Mouse (Mus musculus) right cerebral cortex, postnatal 25 days (tissue): ENCODE data around the gene Cyth4.

Experiments used
- DNase-seq: peaks from one replicate; pipeline ENCODE4 v3.0.0; 2022

The Cyth4 gene

DNA sequence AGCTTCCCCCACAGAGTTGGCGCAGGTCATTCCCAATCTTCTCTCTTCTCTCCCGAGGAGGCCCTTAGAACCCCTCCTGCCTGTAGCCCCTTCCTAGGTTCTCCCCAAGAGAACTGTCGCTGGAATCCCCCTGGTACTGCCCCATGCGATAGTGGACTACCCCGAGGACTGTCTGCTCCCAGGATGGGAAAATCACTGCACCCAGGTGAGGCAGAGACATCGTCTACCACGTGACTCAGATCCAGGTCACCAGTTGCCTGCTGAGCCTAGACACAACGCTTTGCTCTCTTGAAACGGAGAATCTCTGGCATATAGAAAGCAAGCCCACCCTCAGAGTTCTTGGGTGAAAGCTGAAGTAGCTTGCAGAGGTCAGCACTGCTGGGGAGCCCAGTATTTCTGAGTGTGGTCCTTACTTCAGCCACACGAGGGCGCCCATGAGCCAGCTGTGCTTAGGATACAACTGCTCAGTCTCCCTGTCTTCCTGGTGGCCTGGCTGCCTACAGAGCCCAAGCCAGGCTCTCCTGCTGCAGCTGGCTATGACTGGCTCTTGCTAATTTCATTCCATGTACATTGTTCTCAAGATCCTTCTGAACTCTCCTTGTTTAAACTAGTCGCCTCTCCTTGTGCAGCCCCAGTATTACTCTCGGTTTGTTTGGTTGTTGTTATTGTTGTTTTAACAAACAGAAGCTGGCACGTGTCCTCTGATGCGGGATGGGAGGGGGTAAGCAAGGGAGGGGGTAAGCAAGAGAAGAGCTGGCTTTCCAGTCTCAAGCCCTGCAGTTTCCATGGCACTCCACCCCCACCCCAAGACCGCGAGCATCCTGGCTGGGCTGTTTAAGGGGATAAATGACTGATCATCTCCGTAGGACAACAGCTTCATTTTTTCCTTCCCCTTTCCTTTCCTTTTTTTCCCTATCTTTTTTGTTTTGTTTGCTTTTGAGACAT lies 9.5 kb upstream of the Cyth4 start:
- peak; percentile 84 for DNase-seq

DNA sequence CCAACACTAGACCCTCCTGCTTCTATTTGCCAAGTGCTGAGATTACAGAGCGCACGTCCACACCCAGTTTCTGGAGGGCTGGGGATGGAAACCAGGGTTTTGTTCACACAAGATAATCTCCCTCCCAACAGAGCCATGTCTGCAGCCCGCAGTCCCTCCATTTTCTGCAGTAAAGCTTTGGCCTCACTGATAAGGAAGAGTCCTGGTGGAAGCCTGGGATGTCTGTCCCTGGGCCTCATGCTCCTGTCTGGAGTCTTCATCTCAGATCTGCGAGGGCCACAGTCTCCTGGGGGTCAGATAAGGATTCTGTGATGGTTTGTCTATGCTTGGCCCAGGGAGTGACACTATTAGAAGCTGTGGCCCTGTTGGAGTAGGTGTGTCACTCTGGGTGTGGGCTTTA lies 8.8 kb upstream of the Cyth4 start:
- DNase-seq: no peak

GRCm38 (mm10) chr15:78588900-78589299 lies 7.9 kb upstream of the Cyth4 start:
- no peak for DNase-seq

DNA sequence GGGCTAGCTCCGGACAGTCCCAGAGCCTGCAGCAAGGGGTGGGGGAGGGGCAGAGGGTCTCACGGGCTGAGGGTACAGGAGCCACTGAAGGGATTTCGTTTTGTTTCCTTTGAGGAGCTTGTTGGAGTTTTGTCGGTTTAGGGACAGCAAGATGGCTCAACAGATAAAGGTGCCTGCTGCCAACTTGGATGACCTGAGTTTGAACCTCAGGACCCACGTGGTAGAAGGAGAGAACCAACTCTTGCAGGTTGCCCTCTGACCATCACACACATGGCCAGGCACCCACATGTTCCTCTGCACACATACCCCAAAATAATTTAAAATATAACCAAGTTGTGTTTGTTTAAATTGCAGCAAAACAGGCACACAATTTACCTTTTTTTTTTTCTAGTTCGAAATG lies 6.9 kb upstream of the Cyth4 start:
- no peak for DNase-seq

- no peak for DNase-seq
Observed at GRCm38 (mm10) chr15:78590785-78591184, 6.1 kb upstream of the Cyth4 start.

DNA sequence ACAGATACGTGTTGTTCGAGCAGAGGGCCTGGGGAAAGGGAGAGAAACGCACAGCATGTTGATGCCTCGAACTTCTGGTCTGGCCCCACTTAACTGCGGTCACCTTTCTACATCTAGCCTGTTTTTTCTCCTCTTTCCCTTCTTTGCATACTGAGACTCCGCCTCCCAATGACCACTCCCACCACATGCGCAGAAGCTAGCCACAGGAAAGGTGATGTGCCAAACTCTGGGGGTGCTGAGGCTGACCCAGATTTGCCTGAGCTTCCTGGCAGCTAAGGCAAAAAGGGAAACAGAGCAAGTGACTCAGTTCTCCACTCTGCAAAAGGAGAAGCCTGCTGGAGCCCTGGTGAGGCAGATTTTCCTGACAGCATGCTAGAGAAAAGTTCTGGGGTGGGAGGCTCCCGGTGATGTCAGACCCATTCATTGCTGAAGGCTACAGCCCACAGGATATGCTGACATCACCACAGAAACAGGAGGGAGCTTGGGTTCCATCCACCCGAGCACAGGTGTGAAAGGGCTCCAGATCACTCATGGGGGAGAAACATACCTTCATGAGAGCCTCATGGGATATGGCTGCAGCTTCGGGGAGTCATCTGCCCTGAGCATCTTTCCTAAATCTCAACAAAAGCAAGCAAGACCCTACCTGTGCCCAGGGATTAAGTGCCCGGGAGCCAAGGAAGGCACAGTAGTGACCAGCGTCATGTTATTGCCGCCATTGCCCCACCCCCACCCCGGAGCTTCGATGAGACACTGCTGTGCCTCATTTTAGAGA lies 5.0 kb upstream of the Cyth4 start:
- DNase-seq: no peak

- no peak for DNase-seq
Observed at GRCm38 (mm10) chr15:78592452-78592968, 4.3 kb upstream of the Cyth4 start.

DNA sequence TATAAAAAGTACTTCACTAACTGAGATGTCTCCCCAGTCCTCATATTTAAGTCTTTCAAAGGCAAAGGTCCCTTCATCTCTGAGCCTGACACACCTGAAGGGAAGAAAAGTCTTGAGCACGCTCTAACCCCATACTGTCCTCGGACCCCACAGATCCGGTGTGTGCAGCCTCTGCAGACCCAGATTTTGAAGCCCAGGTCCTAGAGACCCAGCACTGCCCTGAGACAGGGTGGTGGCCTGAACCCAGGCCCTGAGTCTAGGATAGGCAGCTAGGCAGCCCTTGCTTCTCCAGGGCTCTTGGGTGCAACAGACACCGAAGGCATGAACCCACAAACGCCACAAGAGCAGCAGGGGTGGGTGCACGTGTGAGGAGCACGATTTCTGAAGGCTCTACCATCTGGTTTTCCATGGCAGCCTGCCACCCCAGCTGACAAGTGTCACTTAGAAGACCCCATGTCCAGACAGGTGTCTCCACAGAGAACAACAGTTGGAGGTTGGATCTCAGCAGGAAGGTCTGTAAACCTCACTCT lies 2.9 kb upstream of the Cyth4 start:
- no peak for DNase-seq

DNA sequence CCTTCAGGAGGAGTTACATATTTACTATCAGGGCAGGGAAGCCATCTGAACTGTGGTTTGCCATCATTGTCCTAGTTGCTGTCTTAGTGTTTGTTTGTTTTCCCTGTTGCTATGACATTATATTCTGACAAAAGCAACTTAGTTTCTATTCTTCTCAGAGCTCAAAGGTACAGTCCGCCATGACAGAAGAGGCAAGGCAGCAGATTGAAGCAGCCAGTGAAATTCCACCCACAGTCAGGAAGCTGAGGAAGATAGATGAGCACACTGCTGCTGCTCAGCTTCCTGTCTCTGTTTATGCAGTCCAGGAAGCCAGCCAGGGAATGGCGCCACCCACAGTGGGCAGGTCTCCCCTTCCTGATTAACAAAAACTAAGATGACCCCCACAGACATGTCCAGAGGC lies 2.0 kb upstream of the Cyth4 start:
- DNase-seq: no peak

GRCm38 (mm10) chr15:78595468-78595867 lies 1.4 kb upstream of the Cyth4 start:
- no peak for DNase-seq

DNA sequence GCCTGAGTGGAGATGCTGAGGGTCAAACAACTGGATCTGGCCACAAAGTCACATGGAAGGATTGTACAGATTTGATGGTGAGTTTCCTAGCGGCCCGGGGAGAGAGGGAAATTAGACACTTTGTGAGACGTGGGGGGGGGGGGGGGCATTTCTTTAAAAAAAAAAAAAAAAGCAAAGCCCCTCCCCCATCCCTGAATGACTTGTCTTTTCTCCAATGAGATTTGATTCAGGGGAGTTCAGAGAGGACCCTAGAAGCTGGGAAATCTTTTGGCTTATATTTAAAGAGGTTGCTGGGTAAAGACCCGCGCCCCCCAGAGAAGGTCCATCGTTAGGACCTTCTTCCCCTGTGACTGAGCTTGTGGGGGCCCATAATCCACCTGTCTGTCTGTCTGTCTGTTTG lies 343 bp upstream of the Cyth4 start:
- no peak for DNase-seq

GRCm38 (mm10) chr15:78597729-78598128 lies 882 bp downstream of the Cyth4 start:
- DNase-seq: no peak

DNA sequence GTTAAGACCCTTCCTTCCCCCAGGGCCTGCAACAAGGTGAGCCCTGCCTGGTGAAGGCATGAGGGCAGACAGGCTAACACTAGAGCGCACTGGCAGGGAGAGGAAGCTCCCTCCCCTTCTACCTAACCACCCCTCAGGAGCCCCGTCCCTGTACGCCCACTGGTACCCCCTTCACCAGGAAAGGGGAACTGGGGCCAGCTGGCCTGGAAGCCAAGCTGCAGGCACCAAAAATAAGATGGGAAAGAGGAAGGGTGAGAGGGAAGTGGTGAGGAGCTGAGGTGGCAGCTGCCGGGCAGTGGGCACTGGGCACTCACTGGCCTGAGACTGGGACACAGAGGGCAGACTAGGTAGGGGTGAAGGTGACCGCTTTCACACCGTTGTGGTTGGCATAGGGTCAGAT lies 2.3 kb downstream of the Cyth4 start:
- peak; percentile 25 for DNase-seq

GRCm38 (mm10) chr15:78599529-78600193 lies 2.8 kb downstream of the Cyth4 start:
- DNase-seq: no peak

GRCm38 (mm10) chr15:78601180-78601579 lies 4.3 kb downstream of the Cyth4 start:
- DNase-seq: no peak

- no peak for DNase-seq
Observed at GRCm38 (mm10) chr15:78604255-78604654, 7.4 kb downstream of the Cyth4 start.

- DNase-seq: no peak
Observed at GRCm38 (mm10) chr15:78605371-78605791, 8.5 kb downstream of the Cyth4 start.

DNA sequence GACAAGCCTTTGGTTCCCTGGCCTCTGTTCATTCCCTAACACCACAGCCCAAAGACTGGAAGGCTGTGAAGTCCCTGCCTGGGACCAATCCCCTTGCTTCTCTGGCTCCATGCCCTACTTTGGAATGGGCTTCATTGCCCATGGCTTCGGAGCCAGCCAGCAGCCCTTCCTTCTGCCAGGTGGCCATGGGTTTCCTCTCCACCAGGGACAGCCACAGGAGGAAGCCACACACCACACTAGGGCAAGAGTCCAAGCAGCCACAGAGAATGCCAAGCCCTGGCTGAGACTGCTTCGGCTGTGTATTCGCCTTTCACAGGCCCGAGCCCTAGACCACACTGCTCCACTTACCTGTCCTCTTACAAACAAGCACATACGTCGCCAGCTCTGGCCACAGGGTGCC lies 9.2 kb downstream of the Cyth4 start:
- no peak for DNase-seq

DNA sequence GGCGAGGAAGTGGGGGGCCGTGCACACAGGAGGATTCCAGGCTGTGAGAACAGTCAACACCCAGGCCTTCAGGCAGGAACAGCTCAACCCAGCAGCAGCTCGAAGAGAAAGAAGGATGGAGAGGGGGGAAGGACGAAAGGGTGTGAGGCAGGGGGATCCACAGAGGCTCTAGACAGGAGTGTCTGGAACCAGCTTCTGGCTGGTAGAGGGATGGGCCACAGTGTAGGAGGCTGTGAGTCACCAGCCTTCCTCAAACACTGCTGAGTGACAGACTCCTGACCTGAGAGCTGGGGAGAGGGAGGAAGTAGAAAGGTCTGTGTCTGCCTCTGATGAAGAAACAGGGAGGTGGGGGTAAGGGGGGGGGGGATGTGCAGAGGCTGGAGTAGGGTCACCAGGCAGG lies 10.6 kb downstream of the Cyth4 start:
- no peak for DNase-seq

GRCm38 (mm10) chr15:78610705-78611462 lies 14.0 kb downstream of the Cyth4 start:
- DNase-seq: no peak

GRCm38 (mm10) chr15:78614536-78614935 lies 17.7 kb downstream of the Cyth4 start:
- DNase-seq: no peak

- no peak for DNase-seq
Observed at GRCm38 (mm10) chr15:78616973-78617372, 20.1 kb downstream of the Cyth4 start.
